Mouse (Mus musculus) left cerebral cortex, adult 18-20 months (tissue): ENCODE results near the gene Serpinb6a. TPM values are rescaled to one million over a fixed set of nuclear protein-coding genes. Genes with fewer than 3 reads are reported as not detected.

ENCODE experiments used
- DNase-seq, 2 experiments: peaks; one replicate each; pipeline ENCODE4 v3.0.0; 2021 to 2022; ENCODE audit warnings: low spot score in 2 of 2, mixed read lengths in 1 of 2
- total RNA-seq, 2 experiments: library from RNA; stranded (reverse); gene quantifications; 2 replicates each; pipeline ENCODE4 v1.2.3; 2021

Gene Serpinb6a
- total RNA-seq, 2 experiments from 2014 or later = 39.4 to 40.8 TPM

GRCm38 (mm10) chr13:33921699-33922098 lies 80.9 kb downstream of the Serpinb6a start:
- no peak for DNase-seq

- no peak for DNase-seq
These were observed 81.6 kb downstream of the Serpinb6a start for GRCm38 (mm10) chr13:33921041-33921440.

GRCm38 (mm10) chr13:33906821-33907220 lies 95.8 kb downstream of the Serpinb6a start:
- no peak for DNase-seq

GRCm38 (mm10) chr13:33905176-33905954 lies 97.2 kb downstream of the Serpinb6a start, which contains the start of gene Serpinb6c:
TSS of gene Serpinb6c (minus strand) at chr13:33905708.
- no peak for DNase-seq

- DNase-seq = no peak
These were observed 99.3 kb downstream of the Serpinb6a start for GRCm38 (mm10) chr13:33903290-33903689.

DNA sequence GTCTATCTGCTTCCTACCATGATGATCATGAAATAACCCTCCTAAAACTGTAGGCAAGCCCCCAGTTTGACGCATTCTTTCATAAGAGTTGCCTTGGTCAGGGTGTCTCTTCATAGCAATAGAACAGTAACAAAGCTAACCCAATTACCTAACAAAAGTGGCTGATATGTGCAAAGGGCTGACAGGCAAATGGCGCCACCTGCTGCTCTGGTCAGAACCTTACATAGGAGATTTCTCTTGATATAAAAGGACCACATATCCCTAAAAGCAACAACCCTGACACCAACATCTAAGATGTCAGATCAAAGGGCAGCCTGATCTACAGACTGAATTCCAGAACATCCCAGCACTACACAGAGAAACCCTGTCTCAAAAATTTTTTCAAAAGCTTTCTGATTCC lies 108.4 kb downstream of the Serpinb6a start:
- peak; percentile 36 to 40 for DNase-seq

Other genes starting within 250 kb of the Serpinb6a start
- not detected for gene Serpinb6e, start 159.4 kb downstream of the Serpinb6a start, total RNA-seq
- gene Serpinb6c, start 97.1 kb downstream of the Serpinb6a start, total RNA-seq = 1 to 10 TPM; 1.1 to 1.2 TPM
- 1 to 10 TPM; 6.2 to 6.7 TPM for gene Nqo2, start 38.1 kb downstream of the Serpinb6a start, total RNA-seq
- gene Ripk1, start 431 bp downstream of the Serpinb6a start, total RNA-seq = 1 to 10 TPM; 5.2 to 5.8 TPM
- 10 to 100 TPM; 44.4 to 50.6 TPM for gene Bphl, start 34.8 kb upstream of the Serpinb6a start, total RNA-seq
- gene Tubb2a, start 75.2 kb upstream of the Serpinb6a start, total RNA-seq = 100 to 1,000 TPM; 781 to 791 TPM
- gene Tubb2b, start 127.7 kb upstream of the Serpinb6a start, total RNA-seq = 100 to 1,000 TPM; 169 to 171 TPM
- gene Psmg4, start 160.2 kb upstream of the Serpinb6a start, total RNA-seq = 10 to 100 TPM; 17.0 to 20.6 TPM